Mouse (Mus musculus): ENCODE measurements around the gene Casp1. TPM values are rescaled to one million over a fixed set of nuclear protein-coding genes. Genes with fewer than 3 reads are reported as not detected.

Gene Casp1
- total RNA-seq (2014; rRNA removed) (2.4 and 3.6 TPM in 2 replicates), polyA plus RNA-seq (2012; rRNA removed) (0.18 and 0.25 TPM in 2 replicates)

GRCm38 (mm10) chr9:5298329-5299131 lies at the start of gene Casp1:
TSS of gene Casp1 (plus strand) at chr9:5298517.
- H3K27me3 ChIP-seq (ENCODE audit: control insufficient read depth, insufficient read depth, low read length) = no peaks in the 10 kb centered on the region
- H3K4me3 ChIP-seq (ENCODE audit: insufficient read depth, low read depth, low read length) = peak within 1 kb of the TSS; percentile 48
- no peak for TF ChIP-seq CTCF (IDR thresholded peaks at IDR 0.05; ENCODE audit: low read depth, low read length)
- no peak for TF ChIP-seq POLR2A (IDR thresholded peaks at IDR 0.05; ENCODE audit: extremely low read depth, insufficient read depth, low read length)
- no peaks in the 10 kb centered on the region for H3K79me2 ChIP-seq (ENCODE audit: control insufficient read depth, insufficient read depth, low read length)
- peak; percentile 44 for DNase-seq (ENCODE audit: extremely low read depth, low read depth, low spot score)
- WGBS = 57% methylated on average over 11 of the region's 11 CpGs
- H3K36me3 ChIP-seq (ENCODE audit: control insufficient read depth, insufficient read depth, low read length) = no peaks in the 10 kb centered on the region; the same call in 1 of the 2 replicates
- no peak within 1 kb of the TSS; the same call in 1 of the 2 replicates for H3K9ac ChIP-seq (ENCODE audit: low read depth, low read length)
- H3K4me1 ChIP-seq (ENCODE audit: control insufficient read depth, insufficient read depth, low read length) = no peaks in the 10 kb centered on the region
- H3K27ac ChIP-seq (replicated peaks; ENCODE audit: insufficient read depth, low read depth, low read length) = peak within 1 kb of the TSS; percentile 72

- no peaks in the 10 kb centered on the region for H3K4me1 ChIP-seq (ENCODE audit: control insufficient read depth, insufficient read depth, low read length)
- H3K79me2 ChIP-seq (ENCODE audit: control insufficient read depth, insufficient read depth, low read length) = no peaks in the 10 kb centered on the region
- no peaks in the 10 kb centered on the region for H3K36me3 ChIP-seq (ENCODE audit: control insufficient read depth, insufficient read depth, low read length)
- H3K4me3 ChIP-seq (ENCODE audit: insufficient read depth, low read depth, low read length) = no peak overlapping the region
- no peak overlapping the region for H3K27ac ChIP-seq (replicated peaks; ENCODE audit: insufficient read depth, low read depth, low read length)
- no peak for DNase-seq (ENCODE audit: extremely low read depth, low read depth, low spot score)
- TF ChIP-seq POLR2A (IDR thresholded peaks at IDR 0.05; ENCODE audit: extremely low read depth, insufficient read depth, low read length) = no peak
- TF ChIP-seq CTCF (IDR thresholded peaks at IDR 0.05; ENCODE audit: low read depth, low read length) = no peak
- WGBS = 66% methylated on average over 2 of the region's 2 CpGs
- H3K27me3 ChIP-seq (ENCODE audit: control insufficient read depth, insufficient read depth, low read length) = no peaks in the 10 kb centered on the region
- no peak overlapping the region for H3K9ac ChIP-seq (ENCODE audit: low read depth, low read length)
These were observed 34.3 kb upstream of the Casp1 start for GRCm38 (mm10) chr9:5263951-5264475.

GRCm38 (mm10) chr9:5270274-5270673 lies 28.0 kb upstream of the Casp1 start:
- no peaks in the 10 kb centered on the region for H3K4me1 ChIP-seq (ENCODE audit: control insufficient read depth, insufficient read depth, low read length)
- no peak for DNase-seq (ENCODE audit: extremely low read depth, low read depth, low spot score)
- TF ChIP-seq POLR2A (IDR thresholded peaks at IDR 0.05; ENCODE audit: extremely low read depth, insufficient read depth, low read length) = no peak
- TF ChIP-seq CTCF (IDR thresholded peaks at IDR 0.05; ENCODE audit: low read depth, low read length) = no peak
- 80% methylated on average over 2 of the region's 2 CpGs for WGBS
- no peak overlapping the region for H3K27ac ChIP-seq (replicated peaks; ENCODE audit: insufficient read depth, low read depth, low read length)
- no peaks in the 10 kb centered on the region for H3K27me3 ChIP-seq (ENCODE audit: control insufficient read depth, insufficient read depth, low read length)
- H3K4me3 ChIP-seq (ENCODE audit: insufficient read depth, low read depth, low read length) = no peak overlapping the region
- no peaks in the 10 kb centered on the region for H3K79me2 ChIP-seq (ENCODE audit: control insufficient read depth, insufficient read depth, low read length)
- no peaks in the 10 kb centered on the region for H3K36me3 ChIP-seq (ENCODE audit: control insufficient read depth, insufficient read depth, low read length)
- H3K9ac ChIP-seq (ENCODE audit: low read depth, low read length) = no peak overlapping the region

- H3K27ac ChIP-seq (replicated peaks; ENCODE audit: insufficient read depth, low read depth, low read length) = no peak overlapping the region
- H3K4me3 ChIP-seq (ENCODE audit: insufficient read depth, low read depth, low read length) = no peak overlapping the region
- 75% methylated on average over 1 of the region's 1 CpGs for WGBS
- no peaks in the 10 kb centered on the region for H3K36me3 ChIP-seq (ENCODE audit: control insufficient read depth, insufficient read depth, low read length)
- no peaks in the 10 kb centered on the region for H3K79me2 ChIP-seq (ENCODE audit: control insufficient read depth, insufficient read depth, low read length)
- TF ChIP-seq CTCF (IDR thresholded peaks at IDR 0.05; ENCODE audit: low read depth, low read length) (no peak), POLR2A (IDR thresholded peaks at IDR 0.05; ENCODE audit: extremely low read depth, insufficient read depth, low read length) (no peak)
- H3K9ac ChIP-seq (ENCODE audit: low read depth, low read length) = no peak overlapping the region
- H3K4me1 ChIP-seq (ENCODE audit: control insufficient read depth, insufficient read depth, low read length) = no peaks in the 10 kb centered on the region
- DNase-seq (ENCODE audit: extremely low read depth, low read depth, low spot score) = no peak
- no peaks in the 10 kb centered on the region for H3K27me3 ChIP-seq (ENCODE audit: control insufficient read depth, insufficient read depth, low read length)
These were observed 27.4 kb upstream of the Casp1 start for GRCm38 (mm10) chr9:5270884-5271283.

GRCm38 (mm10) chr9:5271334-5271845 lies 26.9 kb upstream of the Casp1 start:
- no peaks in the 10 kb centered on the region for H3K79me2 ChIP-seq (ENCODE audit: control insufficient read depth, insufficient read depth, low read length)
- no peak overlapping the region for H3K9ac ChIP-seq (ENCODE audit: low read depth, low read length)
- no peaks in the 10 kb centered on the region for H3K36me3 ChIP-seq (ENCODE audit: control insufficient read depth, insufficient read depth, low read length)
- no peak overlapping the region for H3K27ac ChIP-seq (replicated peaks; ENCODE audit: insufficient read depth, low read depth, low read length)
- no peak for TF ChIP-seq CTCF (IDR thresholded peaks at IDR 0.05; ENCODE audit: low read depth, low read length)
- TF ChIP-seq POLR2A (IDR thresholded peaks at IDR 0.05; ENCODE audit: extremely low read depth, insufficient read depth, low read length) = no peak
- no peaks in the 10 kb centered on the region for H3K27me3 ChIP-seq (ENCODE audit: control insufficient read depth, insufficient read depth, low read length)
- WGBS = 71% methylated on average over 6 of the region's 6 CpGs
- DNase-seq (ENCODE audit: extremely low read depth, low read depth, low spot score) = no peak
- no peaks in the 10 kb centered on the region for H3K4me1 ChIP-seq (ENCODE audit: control insufficient read depth, insufficient read depth, low read length)
- H3K4me3 ChIP-seq (ENCODE audit: insufficient read depth, low read depth, low read length) = no peak overlapping the region

Data from liver, adult 2 months (tissue).